Mouse (Mus musculus) B cell, adult 2 months (primary cell): ENCODE measurements around the gene Myo5a.

Source experiments
- DNase-seq, 2 experiments: peaks; one replicate each; pipeline ENCODE4 v3.0.0; 2022

Myo5a gene

DNA sequence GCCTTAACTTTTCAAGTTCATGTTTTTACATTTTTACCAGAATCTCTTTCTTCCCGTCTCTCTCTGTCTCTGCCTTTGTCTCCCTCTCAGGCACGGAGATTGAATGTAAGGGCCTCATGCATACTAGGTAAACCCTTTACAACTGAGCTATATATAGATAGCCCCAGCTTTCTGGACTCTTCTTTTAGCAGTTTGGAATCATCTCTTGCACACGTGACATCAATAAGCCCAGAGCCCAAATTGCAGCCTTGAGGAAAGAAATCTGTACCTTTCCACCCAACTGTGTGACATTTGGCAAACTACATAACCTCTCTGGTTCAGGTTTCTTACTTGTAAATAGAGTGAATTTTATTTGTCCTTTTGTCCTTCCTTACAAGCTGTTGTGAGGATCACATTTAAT, 1.5 kb downstream of the Myo5a start:
- DNase-seq, result no peak

DNA sequence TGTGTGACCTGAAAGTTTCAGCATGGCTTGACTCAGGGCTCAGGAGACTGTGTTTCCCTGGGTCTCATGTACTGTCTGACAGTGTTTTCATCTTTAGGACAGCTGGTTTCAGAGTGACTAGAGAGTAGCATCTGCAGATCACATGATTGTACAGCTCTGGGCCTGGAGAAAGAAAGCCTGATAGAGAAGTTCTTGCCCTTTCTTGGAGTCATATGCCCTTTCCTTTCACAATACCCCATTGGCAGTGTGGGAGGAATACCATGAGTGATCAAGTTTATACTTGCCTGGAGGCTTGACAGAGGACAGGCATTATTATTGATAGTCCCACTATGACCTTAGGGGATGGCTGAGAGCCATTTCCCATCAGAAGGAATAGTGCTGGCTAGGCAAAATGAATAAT, 6.4 kb downstream of the Myo5a start:
- no peak for DNase-seq

DNA sequence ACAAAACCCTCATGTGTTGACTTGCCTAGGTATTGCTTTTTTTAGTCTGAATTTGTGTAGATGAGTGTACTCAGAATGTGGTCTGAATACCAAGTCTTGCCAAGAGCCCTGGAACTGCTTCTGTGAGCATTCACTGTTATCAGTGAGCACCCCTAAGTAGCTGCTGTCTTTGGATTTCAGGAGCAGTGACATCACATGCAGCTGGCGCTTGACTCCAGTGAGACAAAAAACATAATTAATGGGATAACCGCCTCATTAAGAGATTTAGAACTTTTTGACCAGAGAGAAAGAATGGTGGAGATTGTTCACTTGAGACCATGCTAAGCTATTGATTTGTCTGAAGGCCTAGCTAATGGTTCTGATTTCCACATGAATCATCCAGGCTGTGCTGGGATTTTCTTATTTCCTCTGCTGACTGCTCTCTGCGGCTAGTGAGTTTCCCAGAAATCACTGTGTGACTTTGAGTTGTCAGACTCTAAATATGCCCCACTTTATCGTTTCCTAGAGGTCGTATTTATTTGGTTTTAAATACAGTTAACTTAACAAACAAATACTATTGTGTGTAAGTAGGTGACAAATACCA, 14.5 kb downstream of the Myo5a start:
- DNase-seq, result no peak

DNA sequence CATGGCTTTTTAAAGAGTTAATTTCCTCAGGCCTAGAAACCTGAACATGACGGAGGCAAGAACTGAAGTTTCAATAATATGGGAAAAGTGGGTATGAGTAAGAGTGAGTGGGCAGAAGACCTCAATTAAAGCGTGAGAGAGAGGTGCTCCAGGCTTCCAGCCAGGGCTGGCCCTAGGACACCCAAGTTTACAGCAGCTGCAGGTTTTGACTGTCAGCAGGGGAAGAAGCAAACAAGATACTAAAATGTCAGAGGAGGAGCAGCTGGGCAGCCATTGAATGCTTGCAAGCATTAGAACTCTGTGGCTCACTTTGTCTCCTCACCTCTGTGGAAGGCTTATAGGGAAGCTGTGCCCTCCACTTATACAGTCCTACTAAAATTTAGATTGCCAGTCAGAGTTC, 17.0 kb downstream of the Myo5a start:
- DNase-seq, result no peak

DNA sequence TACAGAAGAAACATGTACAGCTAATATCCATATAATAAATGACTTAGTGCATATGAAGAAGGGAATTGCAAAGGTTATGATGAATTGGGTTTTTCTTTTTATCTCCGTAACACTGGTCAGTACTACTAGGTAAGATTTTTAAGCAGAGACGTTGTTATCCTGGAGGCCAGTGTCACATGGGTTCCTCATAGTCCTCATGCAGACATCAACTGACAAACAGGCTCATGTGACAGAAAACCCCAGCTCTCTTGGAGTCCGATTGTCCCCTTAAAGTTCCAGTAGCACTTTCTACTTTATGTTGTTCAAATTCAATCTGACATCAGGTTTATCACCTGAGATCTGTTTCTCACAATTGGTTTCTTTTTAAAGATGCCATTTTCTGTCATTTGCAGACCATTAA, 18.5 kb downstream of the Myo5a start:
- no peak for DNase-seq

DNA sequence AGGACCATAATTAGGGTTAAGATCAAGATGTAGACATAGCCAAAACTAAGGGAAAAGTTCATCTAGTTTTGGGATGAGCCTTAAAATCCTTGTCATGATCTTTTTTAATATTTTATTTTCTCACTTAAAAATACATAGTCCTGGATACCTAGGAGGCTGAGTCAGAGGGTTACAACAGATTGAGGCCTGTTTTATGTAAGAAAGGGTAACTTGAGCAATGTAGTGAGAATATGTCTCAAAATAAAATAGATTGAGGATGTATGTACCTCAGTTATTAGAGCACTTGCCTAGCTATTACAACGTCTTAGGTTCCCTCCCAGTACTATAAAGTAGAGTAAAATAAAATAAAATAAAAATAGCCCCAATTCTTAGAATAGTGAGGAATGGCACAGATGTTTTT, 21.3 kb downstream of the Myo5a start:
- no peak for DNase-seq

DNA sequence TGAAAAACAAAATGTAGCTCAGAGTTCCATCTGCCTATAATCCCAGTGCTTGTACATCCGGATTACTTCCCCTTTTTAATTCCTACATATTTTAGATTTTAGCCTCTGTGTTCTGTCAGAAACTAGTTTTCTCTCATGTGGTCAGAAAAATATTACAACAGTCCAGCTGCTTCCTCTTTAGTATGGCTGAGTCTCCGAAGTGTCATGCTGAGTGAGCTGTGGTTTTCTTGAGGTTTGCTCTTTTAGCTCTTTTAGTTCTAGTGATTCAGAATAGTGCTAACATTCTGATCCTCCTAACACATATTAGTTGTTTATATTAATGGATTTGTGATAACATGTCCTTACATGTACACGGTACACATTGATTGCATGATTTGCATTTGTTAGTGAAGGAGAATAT, 23.9 kb downstream of the Myo5a start:
- no peak for DNase-seq

DNA sequence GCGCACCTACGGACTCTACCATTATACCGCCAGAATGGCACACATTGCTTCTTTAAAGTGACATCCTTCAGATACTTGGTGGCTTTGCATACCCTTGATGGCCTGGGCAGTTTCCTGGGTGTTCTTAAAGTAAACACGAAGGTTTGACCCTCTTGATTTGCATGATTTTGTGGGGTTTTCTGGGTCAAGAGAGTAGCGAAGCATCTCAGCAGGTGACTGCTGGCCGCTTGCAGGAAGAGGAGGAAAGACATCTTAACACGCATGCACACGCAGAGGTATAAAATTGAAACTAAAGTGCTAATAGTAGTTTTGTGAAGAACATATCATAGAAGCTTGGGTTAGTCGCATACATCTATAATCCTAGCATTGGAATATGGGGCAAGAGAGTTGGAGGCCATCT, 28.1 kb downstream of the Myo5a start:
- DNase-seq, result no peak

DNA sequence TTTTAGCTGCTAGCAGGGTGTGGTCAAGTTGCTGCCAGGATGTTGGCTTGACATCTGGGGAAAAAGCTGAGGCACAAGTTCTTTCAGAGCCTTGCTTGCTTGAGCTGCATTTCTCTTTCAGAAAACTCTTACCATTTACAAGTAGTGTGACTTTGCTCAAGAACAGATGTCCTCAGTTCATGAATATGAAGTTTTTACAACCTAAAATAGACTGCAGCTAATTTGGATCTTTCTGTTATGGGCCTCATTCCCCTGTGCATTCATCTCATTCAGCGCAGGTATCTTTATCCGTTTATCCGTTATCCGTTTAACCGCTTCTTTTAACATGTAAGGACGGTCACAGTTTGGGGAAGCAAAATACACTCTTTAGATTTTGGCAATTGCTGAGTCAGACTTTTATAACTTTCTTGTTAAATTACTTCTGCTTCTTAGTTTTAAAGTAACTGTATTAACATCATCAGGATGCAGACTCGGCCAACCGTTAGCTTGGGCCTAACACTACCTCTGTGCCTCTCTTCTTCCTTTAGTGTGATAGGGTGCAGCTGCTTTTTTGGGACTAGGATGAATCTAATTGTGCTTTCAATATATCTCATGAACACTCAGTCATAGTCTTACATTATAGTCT, 29.5 kb downstream of the Myo5a start:
- DNase-seq, result no peak

DNA sequence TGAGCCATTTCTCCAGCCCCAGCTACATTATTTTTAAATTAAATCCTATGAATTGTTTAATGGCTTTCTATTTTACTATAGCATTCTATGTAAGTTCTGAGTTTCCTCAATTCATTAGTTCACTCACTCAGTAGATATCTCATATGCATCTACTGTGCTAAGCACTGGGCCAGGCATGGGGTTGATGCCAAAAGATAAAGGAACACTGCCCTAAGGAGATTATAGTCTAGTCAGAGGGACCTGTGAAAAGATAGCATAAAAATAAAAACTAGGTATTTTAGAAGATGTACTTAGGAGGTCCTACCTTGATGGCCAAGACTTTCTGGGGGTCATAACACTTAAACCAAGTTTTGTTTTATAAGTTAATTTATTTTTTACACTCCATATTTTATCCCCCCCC, 31.3 kb downstream of the Myo5a start:
- DNase-seq, result no peak

DNA sequence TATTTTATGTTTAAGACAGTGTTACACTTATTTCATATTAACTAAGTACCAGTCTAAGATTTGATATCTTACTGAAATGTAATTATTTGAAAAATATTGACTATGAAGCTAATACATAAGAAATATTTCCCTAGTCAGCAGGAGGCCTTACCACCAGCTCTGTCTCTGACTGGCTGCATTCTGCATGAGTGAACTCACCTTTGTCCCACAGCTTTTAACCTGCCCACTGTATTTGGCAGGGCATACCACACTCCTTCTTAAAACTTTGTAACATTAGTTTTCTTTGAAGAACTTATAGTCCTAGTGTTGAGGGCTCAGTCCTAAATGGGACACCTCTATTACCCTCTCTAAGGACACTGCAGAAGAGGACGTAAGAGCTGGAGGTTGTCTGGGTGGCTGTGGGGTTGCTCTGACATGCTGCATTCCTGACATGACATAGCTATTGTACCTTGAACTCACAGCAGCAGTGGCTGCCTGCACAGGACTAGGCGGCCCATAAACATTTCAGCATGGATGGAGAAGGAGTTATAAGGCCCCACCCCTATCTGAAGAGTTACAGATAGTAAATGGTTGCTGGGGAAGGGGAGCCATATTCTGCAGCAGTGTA, 45.9 kb downstream of the Myo5a start:
- DNase-seq, result no peak

DNA sequence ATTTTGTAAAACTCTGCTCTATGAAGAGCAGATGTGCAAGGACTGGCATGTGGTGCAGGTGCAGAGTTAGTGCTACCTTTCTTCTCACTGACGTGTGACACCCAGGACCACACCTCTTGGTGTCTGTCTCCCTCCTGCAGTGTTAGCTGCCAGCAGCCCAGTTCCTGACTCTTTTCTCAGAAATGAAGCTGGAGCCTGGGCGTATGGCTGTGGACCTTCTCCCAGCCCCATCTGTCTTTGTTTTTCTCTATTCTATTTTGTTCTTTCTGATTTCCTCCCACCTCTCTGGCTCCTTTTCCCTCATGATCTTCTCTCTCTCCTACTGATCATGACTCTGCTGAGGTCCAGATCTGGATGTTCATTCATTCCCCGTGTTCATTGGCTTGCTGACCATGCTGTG, 50.3 kb downstream of the Myo5a start:
- DNase-seq, result no peak

DNA sequence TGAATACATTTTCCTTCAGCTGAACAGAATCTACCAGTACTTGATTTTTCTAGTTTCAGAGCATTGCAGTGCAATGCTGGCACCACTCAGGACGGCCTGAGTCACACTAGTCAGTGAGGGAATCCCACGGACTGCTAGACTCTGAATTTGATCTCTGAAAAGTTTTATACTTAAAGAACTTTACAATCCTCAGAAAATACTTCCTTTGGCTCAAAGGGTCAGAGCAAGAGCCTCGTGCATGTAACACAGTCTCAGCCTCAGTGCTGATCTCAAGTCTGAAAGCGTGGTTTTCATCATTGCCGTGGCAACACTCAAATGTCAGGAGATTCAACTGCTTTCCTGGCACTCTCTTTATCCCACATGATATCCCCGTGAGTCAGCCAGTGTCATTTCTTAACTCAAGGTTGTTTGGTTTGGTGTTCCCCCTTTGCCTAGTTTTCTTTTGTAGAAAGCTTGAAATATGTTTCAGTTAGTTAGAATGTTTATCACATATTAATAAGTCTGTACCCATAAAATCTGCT, 53.4 kb downstream of the Myo5a start:
- DNase-seq, result no peak

DNA sequence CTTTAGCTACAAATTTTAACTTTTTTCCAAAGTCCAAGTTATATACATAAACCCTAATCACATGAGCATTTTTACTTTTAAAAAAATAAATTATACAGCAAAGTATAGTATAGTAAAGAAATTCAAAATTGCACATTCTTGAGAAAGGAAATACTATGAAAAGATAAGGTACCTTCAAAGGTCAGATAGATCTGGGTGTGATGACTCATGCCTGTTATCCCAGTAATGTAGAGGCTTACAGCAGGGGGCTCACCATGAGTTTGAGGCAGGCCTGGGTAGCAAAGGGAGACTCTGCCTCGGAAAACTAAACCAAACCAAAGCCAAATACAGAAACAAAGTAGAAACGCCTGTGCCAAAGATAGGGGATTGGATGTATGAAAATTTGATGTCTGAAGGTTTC, 59.7 kb downstream of the Myo5a start:
- no peak for DNase-seq

DNA sequence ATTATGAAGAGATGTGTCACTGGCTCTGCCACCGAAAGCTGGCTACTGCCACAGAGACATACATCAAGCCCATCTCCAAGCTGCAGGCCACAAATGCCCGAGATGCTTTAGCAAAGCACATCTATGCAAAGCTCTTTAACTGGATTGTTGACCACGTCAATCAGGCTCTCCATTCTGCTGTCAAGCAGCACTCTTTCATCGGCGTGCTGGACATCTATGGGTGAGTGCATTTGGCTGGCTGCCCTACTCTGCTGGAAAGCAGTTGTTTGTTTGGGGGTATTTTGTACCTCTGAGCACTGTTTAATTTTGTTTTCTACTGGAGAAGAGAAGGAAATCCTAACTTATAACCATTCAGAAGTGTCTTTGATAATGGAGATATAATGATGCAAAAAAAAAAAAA, 76.1 kb downstream of the Myo5a start:
- no peak for DNase-seq

DNA sequence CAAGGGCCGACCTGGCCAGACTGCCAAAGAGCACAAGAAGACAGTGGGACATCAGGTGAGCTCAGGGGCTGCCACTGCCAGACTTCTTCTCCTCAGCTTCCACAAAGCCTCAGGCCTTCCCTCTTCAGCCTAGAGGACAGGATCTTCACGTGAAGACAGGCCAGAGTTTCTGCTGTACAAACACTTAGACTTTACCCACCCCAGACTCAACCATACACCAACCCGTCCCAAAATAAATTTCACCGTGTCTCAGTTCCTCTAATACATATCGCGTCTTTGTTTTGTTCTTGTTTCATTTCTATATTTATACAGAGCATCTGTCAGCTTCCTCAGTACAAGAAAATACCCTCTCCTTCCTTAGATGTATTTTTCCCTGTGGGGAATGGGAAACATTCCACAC, 89.7 kb downstream of the Myo5a start:
- DNase-seq, result peak; percentile 58 to 63

DNA sequence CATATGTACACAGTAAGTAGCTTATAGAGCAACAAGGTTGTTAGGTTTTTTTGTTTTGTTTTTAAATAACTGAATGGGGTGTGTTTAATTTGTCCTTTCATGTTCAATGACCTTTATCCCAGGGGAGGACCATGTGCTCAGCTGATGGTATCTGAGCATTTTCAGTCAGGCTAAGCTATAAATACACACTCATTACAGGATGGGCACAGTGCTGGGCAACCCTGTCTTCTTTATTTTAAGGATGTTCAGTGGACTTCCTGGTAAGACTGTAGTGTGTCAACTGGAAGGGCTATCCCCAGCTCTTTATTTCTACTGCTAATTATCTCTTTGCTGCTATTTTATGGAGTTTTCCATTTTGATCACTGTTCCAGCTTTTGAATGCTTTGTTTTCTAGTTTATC, 92.8 kb downstream of the Myo5a start:
- DNase-seq, result no peak

DNA sequence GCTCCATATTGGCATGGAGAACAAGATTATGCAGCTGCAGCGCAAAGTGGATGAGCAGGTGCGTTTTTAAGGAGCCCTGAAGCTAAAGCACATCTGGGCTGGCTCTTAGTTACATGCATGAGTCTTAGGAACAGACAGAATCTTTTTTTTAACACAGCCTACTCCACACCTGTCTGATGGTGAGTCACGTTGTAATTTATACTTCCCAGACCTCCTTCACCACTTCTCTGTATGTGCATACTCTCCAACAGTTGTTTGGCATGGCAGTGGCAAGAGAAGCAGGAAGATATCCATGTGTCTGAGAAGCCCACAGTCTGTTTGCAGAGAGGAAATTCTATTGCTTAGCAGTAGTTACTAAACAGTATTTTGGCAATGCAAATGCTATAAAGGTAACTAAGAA, 100.9 kb downstream of the Myo5a start:
- no peak for DNase-seq

DNA sequence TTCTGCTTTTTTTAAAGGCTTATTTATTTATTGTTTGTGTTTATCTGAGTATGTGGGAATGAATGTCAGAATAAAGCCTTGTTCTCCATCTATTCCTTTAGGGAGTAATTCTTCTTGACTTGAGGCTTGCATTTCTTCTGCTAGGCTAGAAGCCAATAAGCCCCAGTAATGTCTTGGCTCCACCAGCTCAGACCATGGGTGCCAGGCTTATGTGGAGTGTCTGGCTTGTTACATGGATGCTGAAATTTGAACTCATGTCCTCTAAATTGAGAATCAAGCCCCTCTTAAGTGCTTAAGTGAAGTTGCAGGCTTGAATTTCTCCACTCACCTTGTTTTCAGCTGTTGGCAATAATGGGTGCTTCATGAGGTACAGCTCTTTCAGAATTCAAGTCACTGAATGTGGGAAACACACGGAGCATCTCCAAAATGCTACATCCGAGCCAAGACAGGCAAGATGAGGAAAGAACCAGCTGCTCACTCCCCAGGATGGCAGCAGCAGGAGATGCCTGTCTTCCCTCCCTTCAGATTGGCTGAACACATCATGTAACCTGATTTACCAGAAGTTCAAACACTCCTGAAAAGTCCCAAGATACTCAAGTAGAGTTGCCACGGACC, 116.9 kb downstream of the Myo5a start:
- no peak for DNase-seq

DNA sequence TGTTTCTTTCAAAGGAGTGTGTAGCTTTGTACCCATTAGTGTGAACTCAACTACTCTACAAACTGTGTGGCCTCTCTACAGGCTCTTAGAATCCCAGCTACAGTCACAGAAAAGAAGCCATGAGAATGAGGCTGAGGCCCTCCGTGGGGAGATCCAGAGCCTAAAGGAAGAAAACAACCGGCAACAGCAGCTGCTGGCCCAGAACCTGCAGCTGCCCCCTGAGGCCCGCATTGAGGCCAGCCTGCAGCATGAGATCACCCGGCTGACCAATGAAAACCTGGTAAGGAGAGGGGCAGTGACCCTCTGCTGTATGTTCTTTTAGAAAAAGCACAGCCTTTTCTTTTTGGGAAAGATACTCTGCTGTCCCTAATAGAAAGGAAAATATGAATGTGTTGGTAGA, 123.0 kb downstream of the Myo5a start:
- no peak for DNase-seq

DNA sequence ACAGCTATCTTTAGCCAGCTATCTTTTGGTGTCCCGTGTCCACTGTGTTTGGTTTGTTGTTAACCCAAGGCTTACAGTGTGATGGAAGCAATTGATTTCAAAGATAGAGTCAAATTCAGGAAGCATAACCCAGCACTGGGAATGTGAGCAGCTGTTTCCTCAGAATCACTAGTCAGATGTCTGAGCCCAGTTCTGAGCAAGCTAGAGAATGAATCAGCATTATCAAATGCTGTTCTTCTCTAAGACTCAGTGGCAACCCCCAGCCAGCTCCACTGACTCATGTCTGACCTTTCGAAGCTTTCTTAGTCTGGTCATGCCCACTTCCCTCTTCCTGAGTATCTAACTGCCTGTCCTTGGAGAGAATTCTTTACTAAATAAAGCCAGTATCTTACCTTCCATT, 125.5 kb downstream of the Myo5a start:
- DNase-seq, result no peak

DNA sequence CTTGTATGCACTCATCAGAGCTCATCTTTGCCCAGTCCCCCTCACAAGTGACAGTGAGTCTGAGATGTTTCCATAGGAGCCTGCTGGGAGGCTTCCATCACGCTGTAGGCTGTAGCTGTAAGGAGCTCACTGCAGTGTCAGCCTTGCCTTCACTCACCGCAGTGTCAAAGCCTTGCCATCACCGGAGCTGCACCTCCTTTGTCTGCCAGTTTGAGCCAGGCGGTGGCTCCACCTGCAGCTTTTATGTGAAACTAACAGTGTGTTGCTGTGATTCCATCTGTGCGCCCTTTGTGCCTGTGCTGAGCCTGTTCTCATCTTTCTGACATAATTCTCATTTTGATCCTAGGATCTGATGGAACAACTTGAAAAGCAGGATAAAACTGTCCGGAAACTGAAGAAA, 126.5 kb downstream of the Myo5a start:
- peak; percentile 23 to 29 for DNase-seq

DNA sequence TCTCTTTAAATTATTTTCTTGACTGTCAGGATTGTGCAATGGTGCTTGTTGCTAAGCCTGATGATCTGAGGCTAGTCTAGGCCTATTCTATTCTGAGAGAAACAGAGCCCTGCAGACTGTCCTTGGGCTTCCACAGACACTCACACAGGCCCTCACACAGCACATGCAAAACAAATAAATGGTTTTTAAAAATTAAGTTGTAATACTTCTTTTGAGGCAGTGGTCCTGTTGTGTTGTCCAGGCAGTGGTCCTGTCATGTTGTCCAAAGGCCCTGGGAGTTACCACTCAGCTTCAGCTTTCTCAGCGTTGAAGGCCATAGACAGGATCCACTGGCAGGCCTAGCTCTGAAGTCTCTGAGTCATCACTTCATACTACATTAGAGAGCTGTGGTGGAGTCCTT, 130.7 kb downstream of the Myo5a start:
- no peak for DNase-seq

DNA sequence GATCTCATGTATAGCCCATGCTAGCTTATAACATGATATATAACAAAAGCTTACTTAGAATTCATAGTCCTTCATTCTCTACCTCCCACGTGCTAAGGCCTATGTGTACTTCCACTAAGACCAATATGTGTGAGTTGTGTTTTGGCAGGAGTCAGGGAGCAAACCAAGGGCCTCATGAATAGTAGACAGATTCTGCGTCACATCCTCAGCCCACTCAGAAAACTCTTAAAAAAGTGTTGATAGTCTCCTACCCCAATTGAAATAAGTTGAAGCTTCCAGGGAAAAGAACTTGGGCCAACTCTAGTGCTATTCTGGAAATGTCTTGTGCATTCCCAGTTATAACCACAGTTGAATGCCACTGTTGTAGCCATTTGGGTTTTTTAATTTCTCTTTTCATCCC, 131.2 kb downstream of the Myo5a start:
- DNase-seq, result no peak
